Mouse (Mus musculus): ENCODE data around the gene Cox6a2. TPM values are rescaled to one million over a fixed set of nuclear protein-coding genes. Genes with fewer than 3 reads are reported as not detected.

The Cox6a2 gene
- polyA plus RNA-seq (2015; fragmentation: Nextera tagmentation; extraction: Ambion mirVana) = 0.43 and 0.88 TPM in 2 replicates

- no peak within 1 kb of the TSS for H3K9ac ChIP-seq
- H3K4me3 ChIP-seq (replicated peaks) = no peak within 1 kb of the TSS
- no peak within 1 kb of the TSS for H3K27ac ChIP-seq
- ATAC-seq = no peak
- no peaks in the 10 kb centered on the region for H3K36me3 ChIP-seq
- H3K4me1 ChIP-seq (replicated peaks) = no peaks in the 10 kb centered on the region
- H3K4me2 ChIP-seq (replicated peaks) = no peak within 1 kb of the TSS
- no peaks in the 10 kb centered on the region for H3K9me3 ChIP-seq
- 79% methylated on average over 6 of the region's 6 CpGs for WGBS
- H3K27me3 ChIP-seq (replicated peaks) = no peaks in the 10 kb centered on the region
Observed at GRCm38 (mm10) chr7:128206152-128206551, at the start of gene Cox6a2. TSS of gene Cox6a2 (minus strand) at chr7:128206387.

- H3K9me3 ChIP-seq = no peaks in the 10 kb centered on the region
- no peak overlapping the region for H3K9ac ChIP-seq
- 88% methylated on average over 5 of the region's 5 CpGs for WGBS
- H3K4me3 ChIP-seq (replicated peaks) = no peak overlapping the region
- H3K4me2 ChIP-seq (replicated peaks) = no peak overlapping the region
- ATAC-seq = no peak
- peaks cover 9% of the 10 kb centered on the region; the same call in 1 of the 2 replicates for H3K4me1 ChIP-seq (replicated peaks)
- H3K27me3 ChIP-seq (replicated peaks) = no peaks in the 10 kb centered on the region
- H3K27ac ChIP-seq = no peak overlapping the region
- 0 out of 2 replicates have a peak, but pooled peaks cover 3% of the 10 kb centered on the region for H3K36me3 ChIP-seq
Observed at GRCm38 (mm10) chr7:128255757-128256156, 49.6 kb upstream of the Cox6a2 start.

- Histone ChIP-seq H3K9me3 (no peaks in the 10 kb centered on the region), H3K9ac (no peak overlapping the region), H3K27ac (no peak overlapping the region), H3K4me3 (replicated peaks) (no peak overlapping the region), H3K36me3 (peaks cover 4% of the 10 kb centered on the region; the same call in 1 of the 2 replicates), H3K4me1 (replicated peaks) (peaks cover 10% of the 10 kb centered on the region; the same call in 1 of the 2 replicates), H3K4me2 (replicated peaks) (no peak overlapping the region), H3K27me3 (replicated peaks) (no peaks in the 10 kb centered on the region)
- WGBS = 71% methylated on average over 2 of the region's 2 CpGs
- no peak for ATAC-seq
Observed at GRCm38 (mm10) chr7:128254978-128255377, 48.8 kb upstream of the Cox6a2 start.

- Histone ChIP-seq H3K36me3 (peaks cover 6% of the 10 kb centered on the region; the same call in 1 of the 2 replicates), H3K27ac (no peak overlapping the region), H3K4me2 (replicated peaks) (peak overlapping the region; percentile 44), H3K9ac (no peak overlapping the region), H3K4me1 (replicated peaks) (peaks cover 22% of the 10 kb centered on the region), H3K9me3 (no peaks in the 10 kb centered on the region), H3K4me3 (replicated peaks) (no peak overlapping the region), H3K27me3 (replicated peaks) (no peaks in the 10 kb centered on the region)
- no peak; the same call in 1 of the 2 replicates for ATAC-seq
- WGBS = 20% methylated on average over 24 of the region's 24 CpGs
Observed at GRCm38 (mm10) chr7:128252609-128253008, 46.4 kb upstream of the Cox6a2 start.

GRCm38 (mm10) chr7:128251946-128252345 lies 45.8 kb upstream of the Cox6a2 start:
- no peak for ATAC-seq
- H3K36me3 ChIP-seq = peaks cover 6% of the 10 kb centered on the region; the same call in 1 of the 2 replicates
- no peak overlapping the region for H3K4me3 ChIP-seq (replicated peaks)
- WGBS = 56% methylated on average over 12 of the region's 12 CpGs
- no peaks in the 10 kb centered on the region for H3K27me3 ChIP-seq (replicated peaks)
- peaks cover 22% of the 10 kb centered on the region for H3K4me1 ChIP-seq (replicated peaks)
- no peak overlapping the region for H3K27ac ChIP-seq
- no peaks in the 10 kb centered on the region for H3K9me3 ChIP-seq
- peak overlapping the region; percentile 44 for H3K4me2 ChIP-seq (replicated peaks)
- H3K9ac ChIP-seq = no peak overlapping the region

GRCm38 (mm10) chr7:128249998-128250397 lies 43.8 kb upstream of the Cox6a2 start:
- Histone ChIP-seq H3K9ac (no peak overlapping the region), H3K27ac (no peak overlapping the region), H3K27me3 (replicated peaks) (no peaks in the 10 kb centered on the region), H3K9me3 (no peaks in the 10 kb centered on the region), H3K36me3 (peaks cover 6% of the 10 kb centered on the region; the same call in 1 of the 2 replicates), H3K4me2 (replicated peaks) (peak overlapping the region; percentile 33), H3K4me3 (replicated peaks) (no peak overlapping the region), H3K4me1 (replicated peaks) (peaks cover 30% of the 10 kb centered on the region)
- no peak for ATAC-seq
- 74% methylated on average over 5 of the region's 5 CpGs for WGBS

- H3K9me3 ChIP-seq = no peaks in the 10 kb centered on the region
- H3K4me3 ChIP-seq (replicated peaks) = peak overlapping the region; percentile 46
- H3K4me2 ChIP-seq (replicated peaks) = peak overlapping the region; percentile 62
- ATAC-seq = no peak
- H3K27ac ChIP-seq = no peak overlapping the region
- no peaks in the 10 kb centered on the region for H3K27me3 ChIP-seq (replicated peaks)
- H3K4me1 ChIP-seq (replicated peaks) = peaks cover 30% of the 10 kb centered on the region
- peak overlapping the region; percentile 60 for H3K9ac ChIP-seq
- WGBS = 73% methylated on average over 10 of the region's 10 CpGs
- H3K36me3 ChIP-seq = peaks cover 12% of the 10 kb centered on the region; the same call in 1 of the 2 replicates
Observed at GRCm38 (mm10) chr7:128248081-128249042, 42.2 kb upstream of the Cox6a2 start.

- Histone ChIP-seq H3K4me1 (replicated peaks) (peaks cover 28% of the 10 kb centered on the region), H3K4me2 (replicated peaks) (peak overlapping the region; percentile 62), H3K9ac (peak overlapping the region; percentile 60), H3K4me3 (replicated peaks) (peak overlapping the region; percentile 46), H3K27ac (peak overlapping the region; percentile 88), H3K27me3 (replicated peaks) (no peaks in the 10 kb centered on the region), H3K36me3 (peaks cover 19% of the 10 kb centered on the region; the same call in 1 of the 2 replicates), H3K9me3 (no peaks in the 10 kb centered on the region)
- 1% methylated on average over 13 of the region's 13 CpGs for WGBS
- ATAC-seq = peak; percentile 82
Observed at GRCm38 (mm10) chr7:128247443-128247842, 41.3 kb upstream of the Cox6a2 start.

- peak within 1 kb of the TSS; percentile 62 for H3K4me2 ChIP-seq (replicated peaks)
- peak within 1 kb of the TSS; percentile 46 for H3K4me3 ChIP-seq (replicated peaks)
- H3K27ac ChIP-seq = peak within 1 kb of the TSS; percentile 88
- H3K27me3 ChIP-seq (replicated peaks) = no peaks in the 10 kb centered on the region
- H3K4me1 ChIP-seq (replicated peaks) = peaks cover 21% of the 10 kb centered on the region
- no peaks in the 10 kb centered on the region for H3K9me3 ChIP-seq
- WGBS = 4% methylated on average over 29 of the region's 30 CpGs
- ATAC-seq = peak; percentile 87
- peaks cover 24% of the 10 kb centered on the region; the same call in 1 of the 2 replicates for H3K36me3 ChIP-seq
- peak within 1 kb of the TSS; percentile 60 for H3K9ac ChIP-seq
Observed at GRCm38 (mm10) chr7:128246496-128247391, 40.6 kb upstream of the Cox6a2 start, which contains the start of gene Tgfb1i1. TSS of gene Tgfb1i1 (plus strand) at chr7:128246812.

GRCm38 (mm10) chr7:128245547-128245946 lies 39.4 kb upstream of the Cox6a2 start:
- ATAC-seq = no peak
- H3K4me2 ChIP-seq (replicated peaks) = peak overlapping the region; percentile 62; the same call in 1 of the 2 replicates

GRCm38 (mm10) chr7:128244410-128245025 lies 38.3 kb upstream of the Cox6a2 start:
- ATAC-seq = no peak
- 93% methylated on average over 18 of the region's 18 CpGs for WGBS
- Histone ChIP-seq H3K9ac (no peak overlapping the region), H3K36me3 (peaks cover 29% of the 10 kb centered on the region), H3K4me1 (replicated peaks) (peaks cover 21% of the 10 kb centered on the region), H3K4me2 (replicated peaks) (no peak overlapping the region), H3K27me3 (replicated peaks) (no peaks in the 10 kb centered on the region), H3K4me3 (replicated peaks) (no peak overlapping the region), H3K9me3 (no peaks in the 10 kb centered on the region), H3K27ac (no peak overlapping the region)

More at GRCm38 (mm10) chr7:128245547-128245946, 39.4 kb upstream of the Cox6a2 start:
- Histone ChIP-seq H3K4me1 (replicated peaks) (peaks cover 21% of the 10 kb centered on the region), H3K27me3 (replicated peaks) (no peaks in the 10 kb centered on the region), H3K4me3 (replicated peaks) (no peak overlapping the region), H3K27ac (peak overlapping the region; percentile 88), H3K9me3 (no peaks in the 10 kb centered on the region), H3K9ac (no peak overlapping the region), H3K36me3 (peaks cover 26% of the 10 kb centered on the region)
- WGBS = 86% methylated on average over 4 of the region's 4 CpGs
